Mouse (Mus musculus) CH12.LX (cell line): ENCODE data around the gene Ptx4.

Experiments
- CHD1 ChIP-seq: IDR thresholded peaks from 2 replicates; pipeline ENCODE4 v1.6.1; 2012; ENCODE audit warnings: low read depth, low read length, improper control_type of control experiment, inconsistent platforms
- CTCF ChIP-seq, 2 experiments: IDR thresholded peaks in 1 of 2; conservative IDR thresholded peaks in 1 of 2; 2 replicates each; pipeline ENCODE4 v1.5.1; 2011 to 2012; ENCODE audit warnings: low read depth in 2 of 2, low read length in 2 of 2, improper control_type of control experiment in 1 of 2, inconsistent platforms in 1 of 2, mild to moderate bottlenecking in 1 of 2, moderate library complexity in 1 of 2
- EP300 ChIP-seq: IDR thresholded peaks from 2 replicates; pipeline ENCODE4 v1.6.1; 2011; ENCODE audit warnings: low read length, improper control_type of control experiment
- MAFK ChIP-seq: IDR thresholded peaks from 2 replicates; pipeline ENCODE4 v1.6.1; 2011; ENCODE audit warnings: low read length, improper control_type of control experiment; ENCODE audit not compliant: insufficient replicate concordance
- MXI1 ChIP-seq: IDR thresholded peaks from 2 replicates; pipeline ENCODE4 v1.6.1; 2011; ENCODE audit warnings: mild to moderate bottlenecking, low read depth, low read length, improper control_type of control experiment
- NELFE ChIP-seq: IDR thresholded peaks from 2 replicates; pipeline ENCODE4 v1.6.1; 2011; ENCODE audit warnings: low read depth, low read length, improper control_type of control experiment
- POLR2A ChIP-seq: IDR thresholded peaks from 2 replicates; pipeline ENCODE4 v1.6.1; 2011; ENCODE audit warnings: low read depth, mild to moderate bottlenecking, improper control_type of control experiment, low read length
- POLR2AphosphoS2 ChIP-seq: IDR thresholded peaks from 2 replicates; pipeline ENCODE4 v1.6.1; 2011; ENCODE audit warnings: low read depth, low read length, improper control_type of control experiment
- SMC3 ChIP-seq: IDR thresholded peaks from 2 replicates; pipeline ENCODE4 v1.6.1; 2011; ENCODE audit warnings: low read depth, low read length, improper control_type of control experiment
- TCF12 ChIP-seq: IDR thresholded peaks from 2 replicates; pipeline ENCODE4 v1.6.1; 2014; ENCODE audit warnings: low read depth, mild to moderate bottlenecking, inconsistent platforms, low read length, improper control_type of control experiment
- ZC3H11A ChIP-seq: IDR thresholded peaks from 2 replicates; pipeline ENCODE4 v1.6.1; 2012; ENCODE audit warnings: low read depth, mild to moderate bottlenecking, inconsistent platforms, low read length, improper control_type of control experiment

- TF ChIP-seq CTCF (conservative IDR thresholded peaks at IDR 0.05 in 1 of 2, IDR thresholded peaks at IDR 0.05 in 1 of 2; ENCODE audit: low read depth in 2 of 2, low read length in 2 of 2) (no peak), SMC3 (no peak), POLR2A (no peak), EP300 (no peak), MXI1 (no peak), CHD1 (no peak), TCF12 (no peak), ZC3H11A (no peak), POLR2AphosphoS2 (no peak), NELFE (no peak), MAFK (no peak)
Measured at GRCm38 (mm10) chr17:25164770-25165169, 44.2 kb downstream of the Ptx4 start.
